Comparison of ENCODE assay signal across 12 mouse cellular contexts in genomic region chr8:94270309-94270708, GRCm38 (mm10). TPM values are rescaled to one million over a fixed set of nuclear protein-coding genes. Genes with fewer than 3 reads are reported as not detected.
DNase-seq lines count a peak whose midpoint lies in the region; ATAC-seq and TF ChIP-seq lines count a peak whose summit lies in the region.
"Had no signal": no experiment of that assay in that cellular context is flagged by ENCODE, and none has a peak within 500 bp of the region (broad histone marks: within the 10 kb centered on the region; RNA-seq: fewer than 3 reads in every experiment).

No protein-coding gene starts in this region.

- ATAC-seq in intestine, embryonic 14.5 days (replicated peaks; ENCODE audit: low FRiP score, low TSS enrichment, low read depth), result no peak
- no peak for ATAC-seq in intestine, postnatal 0 days
- no peak for ATAC-seq in embryonic facial prominence, embryonic 15.5 days (ENCODE audit: insufficient number of reproducible peaks, low FRiP score, low TSS enrichment, low read depth)
- ATAC-seq in limb, embryonic 15.5 days (ENCODE audit: insufficient number of reproducible peaks, low FRiP score, low TSS enrichment, low read depth), result no peak

- H3K9me3 ChIP-seq in intestine, embryonic 14.5 days (ENCODE audit: control insufficient read depth, low read length), result no peaks in the 10 kb centered on the region
- H3K9me3 ChIP-seq in intestine, postnatal 0 days (ENCODE audit: control insufficient read depth), result no peaks in the 10 kb centered on the region
- H3K9me3 ChIP-seq in embryonic facial prominence, embryonic 15.5 days (replicated peaks), result no peaks in the 10 kb centered on the region
- H3K9me3 ChIP-seq in limb, embryonic 15.5 days, result no peaks in the 10 kb centered on the region
- H3K9me3 ChIP-seq: neural tube, embryonic 12.5 days had no signal

- no peak for TF ChIP-seq POLR2A in cortical plate, adult 2 months (IDR thresholded peaks at IDR 0.05; ENCODE audit: extremely low read depth, insufficient read depth, low read length)

- no peak overlapping the region for H3K4me3 ChIP-seq in intestine, embryonic 14.5 days (ENCODE audit: low read depth, low read length)
- no peak overlapping the region for H3K4me3 ChIP-seq in intestine, postnatal 0 days (ENCODE audit: low read depth, low read length)
- H3K4me3 ChIP-seq in cortical plate, adult 2 months (ENCODE audit: insufficient read depth, low read length), result peak overlapping the region; percentile 40
- H3K4me3 ChIP-seq in embryonic facial prominence, embryonic 15.5 days (replicated peaks), result no peak overlapping the region
- no peak overlapping the region for H3K4me3 ChIP-seq in limb, embryonic 15.5 days
- H3K4me3 ChIP-seq: neural tube, embryonic 12.5 days had no signal

- no peak overlapping the region for H3K9ac ChIP-seq in intestine, embryonic 14.5 days (ENCODE audit: low read length)
- no peak overlapping the region for H3K9ac ChIP-seq in intestine, postnatal 0 days (ENCODE audit: low read depth, low read length)
- H3K9ac ChIP-seq in embryonic facial prominence, embryonic 15.5 days, result no peak overlapping the region
- no peak overlapping the region for H3K9ac ChIP-seq in limb, embryonic 15.5 days
- H3K9ac ChIP-seq: neural tube, embryonic 12.5 days had no signal

- no peak for TF ChIP-seq CTCF in intestine, postnatal 0 days (IDR thresholded peaks at IDR 0.05; ENCODE audit: low read depth)
- no peak for TF ChIP-seq CTCF in cortical plate, adult 2 months (IDR thresholded peaks at IDR 0.05; ENCODE audit: extremely low read depth, insufficient read depth, low read length)

- no peak for DNase-seq in intestine, embryonic 14.5 days (ENCODE audit: low spot score)
- DNase-seq in thymus, postnatal 25 days, result no peak
- DNase-seq in right cerebral cortex, postnatal 10 days (ENCODE audit: low spot score in 2 of 2), result no peak
- DNase-seq: kidney, postnatal 10 days; lung, postnatal 14 days; spleen, adult 18-20 months; thymus, postnatal 14 days had no signal

- H3K36me3 ChIP-seq in intestine, embryonic 14.5 days (ENCODE audit: control insufficient read depth, insufficient read depth, low read length), result no peaks in the 10 kb centered on the region
- no peaks in the 10 kb centered on the region for H3K36me3 ChIP-seq in intestine, postnatal 0 days (ENCODE audit: control insufficient read depth, insufficient read depth)
- no peaks in the 10 kb centered on the region for H3K36me3 ChIP-seq in embryonic facial prominence, embryonic 15.5 days
- H3K36me3 ChIP-seq in limb, embryonic 15.5 days, result no peaks in the 10 kb centered on the region
- H3K36me3 ChIP-seq: neural tube, embryonic 12.5 days had no signal

- no peaks in the 10 kb centered on the region for H3K27me3 ChIP-seq in intestine, embryonic 14.5 days (replicated peaks; ENCODE audit: control insufficient read depth, insufficient read depth, low read length)
- no peaks in the 10 kb centered on the region for H3K27me3 ChIP-seq in intestine, postnatal 0 days (replicated peaks; ENCODE audit: control insufficient read depth, insufficient read depth, low read length)
- no peaks in the 10 kb centered on the region for H3K27me3 ChIP-seq in embryonic facial prominence, embryonic 15.5 days
- no peaks in the 10 kb centered on the region for H3K27me3 ChIP-seq in limb, embryonic 15.5 days
- H3K27me3 ChIP-seq: neural tube, embryonic 12.5 days had no signal

- peak overlapping the region; percentile 40; the same call in 1 of the 2 replicates for H3K27ac ChIP-seq in intestine, embryonic 14.5 days (ENCODE audit: low read depth)
- H3K27ac ChIP-seq in intestine, postnatal 0 days (ENCODE audit: low read depth, low read length), result no peak overlapping the region
- no peak overlapping the region for H3K27ac ChIP-seq in cortical plate, adult 2 months (ENCODE audit: insufficient read depth, low read length)
- H3K27ac ChIP-seq in embryonic facial prominence, embryonic 15.5 days (replicated peaks), result 0 out of 2 replicates have a peak overlapping the region, but pooled peaks have one; percentile 22
- H3K27ac ChIP-seq in limb, embryonic 15.5 days, result peak overlapping the region; percentile 57
- H3K27ac ChIP-seq: neural tube, embryonic 12.5 days had no signal

- peaks cover 18% of the 10 kb centered on the region for H3K4me1 ChIP-seq in intestine, embryonic 14.5 days (replicated peaks; ENCODE audit: control insufficient read depth, insufficient read depth, low read length)
- H3K4me1 ChIP-seq in intestine, postnatal 0 days (replicated peaks; ENCODE audit: control insufficient read depth, insufficient read depth, low read length), result peaks cover 8% of the 10 kb centered on the region; the same call in 1 of the 2 replicates
- H3K4me1 ChIP-seq in cortical plate, adult 2 months (ENCODE audit: control insufficient read depth, insufficient read depth, low read length), result peaks cover 2% of the 10 kb centered on the region; the same call in 1 of the 2 replicates
- peaks cover 21% of the 10 kb centered on the region for H3K4me1 ChIP-seq in embryonic facial prominence, embryonic 15.5 days
- H3K4me1 ChIP-seq in limb, embryonic 15.5 days, result peaks cover 12% of the 10 kb centered on the region

- no peak overlapping the region for H3K4me2 ChIP-seq in intestine, embryonic 14.5 days (ENCODE audit: low read length)
- H3K4me2 ChIP-seq in intestine, postnatal 0 days (replicated peaks; ENCODE audit: low read depth), result no peak overlapping the region
- H3K4me2 ChIP-seq in embryonic facial prominence, embryonic 15.5 days (replicated peaks), result no peak overlapping the region
- peak overlapping the region; percentile 19; the same call in 1 of the 2 replicates for H3K4me2 ChIP-seq in limb, embryonic 15.5 days
- H3K4me2 ChIP-seq: neural tube, embryonic 12.5 days had no signal

- WGBS in intestine, embryonic 14.5 days, result 91% methylated on average over 7 of the region's 7 CpGs
- WGBS in intestine, postnatal 0 days, result 90% methylated on average over 7 of the region's 7 CpGs
- 86% methylated on average over 7 of the region's 7 CpGs for WGBS in embryonic facial prominence, embryonic 15.5 days
- WGBS in limb, embryonic 15.5 days, result 87% methylated on average over 7 of the region's 7 CpGs

RNA-seq across cellular contexts. Expression of gene Nup93, which starts 55.9 kb away (rescaled TPM):
- 90.0 and 98.1 TPM in 2 replicates for polyA plus RNA-seq in intestine, embryonic 14.5 days (2014; fragmentation: Nextera tagmentation; extraction: Ambion mirVana)
- 21.2 and 21.9 TPM in 2 replicates for polyA plus RNA-seq in intestine, postnatal 0 days (2015; fragmentation: Nextera tagmentation; extraction: Ambion mirVana)
- polyA plus RNA-seq in cortical plate, adult 2 months (2012; rRNA removed), result 26.5 and 27.2 TPM in 2 replicates
- 63.5 and 66.1 TPM in 2 replicates for polyA plus RNA-seq in embryonic facial prominence, embryonic 15.5 days (2015; fragmentation: Nextera tagmentation; extraction: Ambion mirVana)
- polyA plus RNA-seq in limb, embryonic 15.5 days (2015; fragmentation: Nextera tagmentation; extraction: Ambion mirVana), result 62.8 and 63.0 TPM in 2 replicates

RNA-seq across cellular contexts. Expression of gene Slc12a3, which starts 58.7 kb away (rescaled TPM):
- polyA plus RNA-seq in intestine, embryonic 14.5 days (2014; fragmentation: Nextera tagmentation; extraction: Ambion mirVana), result 0.05 TPM in 1 of 2 replicates, not detected in the other
- polyA plus RNA-seq in intestine, postnatal 0 days (2015; fragmentation: Nextera tagmentation; extraction: Ambion mirVana), result 0.16 TPM in 1 of 2 replicates, not detected in the other
- 0.66 and 1.0 TPM in 2 replicates for polyA plus RNA-seq in cortical plate, adult 2 months (2012; rRNA removed)
- polyA plus RNA-seq in embryonic facial prominence, embryonic 15.5 days (2015; fragmentation: Nextera tagmentation; extraction: Ambion mirVana), result 0.23 TPM in 1 of 2 replicates, not detected in the other
- polyA plus RNA-seq in limb, embryonic 15.5 days (2015; fragmentation: Nextera tagmentation; extraction: Ambion mirVana), result not detected in 2 replicates

Comparison
In these comparisons a context has a peak if more than half of its experiments do, and no peak if none do; other contexts are left out.
1. H3K27ac ChIP-seq: peak in intestine, embryonic 14.5 days (single experiment), embryonic facial prominence, embryonic 15.5 days (single experiment) and limb, embryonic 15.5 days (single experiment); none in intestine, postnatal 0 days (single experiment) and cortical plate, adult 2 months (single experiment).